Mouse (Mus musculus) liver, adult 2 months (tissue): ENCODE measurements around the gene Prex1. TPM values are rescaled to one million over a fixed set of nuclear protein-coding genes. Genes with fewer than 3 reads are reported as not detected.

Experiments used
- DNase-seq: peaks from one replicate; pipeline ENCODE4 v3.0.0-alpha.2; 2011; ENCODE audit warnings: low read depth, low spot score; ENCODE audit errors: extremely low read depth
- H3K27ac ChIP-seq: fragments of 200-500 bp; replicated peaks from 2 replicates; pipeline ENCODE4 v1.5.1; 2012; ENCODE audit warnings: low read depth, mild to moderate bottlenecking, control low read depth, inconsistent platforms, low read length; ENCODE audit not compliant: insufficient read depth
- H3K27me3 ChIP-seq: fragments of 200-500 bp; 2 replicates; pipeline ENCODE4 v1.6.1; 2012; ENCODE audit warnings: mild to moderate bottlenecking, moderate library complexity, low read length, inconsistent platforms; ENCODE audit not compliant: control insufficient read depth, insufficient read depth
- H3K36me3 ChIP-seq: fragments of 200-500 bp; 2 replicates; pipeline ENCODE4 v1.6.1; 2012; ENCODE audit warnings: low read length, inconsistent platforms; ENCODE audit not compliant: control insufficient read depth, insufficient read depth
- H3K4me1 ChIP-seq: fragments of 200-500 bp; 2 replicates; pipeline ENCODE4 v1.6.1; 2011; ENCODE audit warnings: low read length; ENCODE audit not compliant: control insufficient read depth, insufficient read depth
- H3K4me3 ChIP-seq: fragments of 200-500 bp; 2 replicates; pipeline ENCODE4 v1.5.1; 2011; ENCODE audit warnings: low read depth, mild to moderate bottlenecking, control low read depth, low read length, moderate library complexity; ENCODE audit not compliant: insufficient read depth
- H3K79me2 ChIP-seq: fragments of 200-500 bp; 2 replicates; pipeline ENCODE4 v1.6.1; 2012; ENCODE audit warnings: inconsistent platforms, mild to moderate bottlenecking, low read length, moderate library complexity; ENCODE audit not compliant: control insufficient read depth, insufficient read depth
- H3K9ac ChIP-seq: fragments of 200-500 bp; 2 replicates; pipeline ENCODE4 v1.6.1; 2012; ENCODE audit warnings: low read depth, mild to moderate bottlenecking, control low read depth, inconsistent platforms, low read length
- CTCF ChIP-seq: fragments of 200-500 bp; IDR thresholded peaks from 2 replicates; pipeline ENCODE4 v1.5.1; 2011; ENCODE audit warnings: low read depth, low read length, control low read depth
- POLR2A ChIP-seq: fragments of 200-500 bp; IDR thresholded peaks from 2 replicates; pipeline ENCODE4 v1.6.1; 2011; ENCODE audit warnings: low read length, control low read depth; ENCODE audit not compliant: insufficient read depth; ENCODE audit errors: extremely low read depth
- WGBS: fragments of 180-500 bp; shearing (Covaris S2); methylation state at CpG from one replicate; pipeline ENCODE4 v1.1.7; 2018; 5-methylcytosine and 5-hydroxymethylcytosine counted together
- polyA plus RNA-seq: library from polyadenylated mRNA; depleted of rRNA; stranded (reverse); fragments of >200 nt; gene quantifications from 2 replicates; pipeline ENCODE4 v1.2.3, GENCODE M21; 2012
- total RNA-seq: library from RNA; depleted of rRNA; stranded (reverse); fragments of >200 nt; gene quantifications from 2 replicates; pipeline ENCODE4 v1.2.3, GENCODE M21; 2014

The Prex1 gene
- total and polyA plus RNA-seq, 2 experiments: 2.0 to 5.6 TPM

DNA sequence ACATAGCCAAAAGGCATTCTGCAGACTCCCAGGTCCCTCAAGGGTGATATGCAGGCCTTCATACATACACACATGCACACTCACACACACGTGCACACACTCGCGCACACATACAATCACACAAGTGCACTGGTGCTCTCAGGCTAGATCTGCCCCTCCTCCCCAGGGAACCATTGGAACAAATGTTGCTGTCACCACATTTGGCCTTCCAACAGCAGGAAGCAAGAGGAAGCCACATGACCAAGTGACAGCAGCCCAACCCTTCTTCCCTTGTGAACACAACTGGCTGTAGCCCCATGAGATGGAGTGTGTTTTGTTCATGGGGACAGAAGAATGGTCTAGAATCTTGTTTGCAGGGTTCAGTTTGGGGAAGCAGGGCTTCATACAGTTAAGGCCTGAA lies 176.7 kb downstream of the Prex1 start:
- Histone ChIP-seq H3K9ac (no peak overlapping the region), H3K4me3 (no peak overlapping the region), H3K27me3 (no peaks in the 10 kb centered on the region), H3K27ac (no peak overlapping the region), H3K36me3 (no peaks in the 10 kb centered on the region), H3K79me2 (no peaks in the 10 kb centered on the region), H3K4me1 (no peaks in the 10 kb centered on the region)
- TF ChIP-seq POLR2A: no peak
- TF ChIP-seq CTCF: no peak
- DNase-seq: no peak
- over 99% methylated on average over 3 of the region's 3 CpGs for WGBS

DNA sequence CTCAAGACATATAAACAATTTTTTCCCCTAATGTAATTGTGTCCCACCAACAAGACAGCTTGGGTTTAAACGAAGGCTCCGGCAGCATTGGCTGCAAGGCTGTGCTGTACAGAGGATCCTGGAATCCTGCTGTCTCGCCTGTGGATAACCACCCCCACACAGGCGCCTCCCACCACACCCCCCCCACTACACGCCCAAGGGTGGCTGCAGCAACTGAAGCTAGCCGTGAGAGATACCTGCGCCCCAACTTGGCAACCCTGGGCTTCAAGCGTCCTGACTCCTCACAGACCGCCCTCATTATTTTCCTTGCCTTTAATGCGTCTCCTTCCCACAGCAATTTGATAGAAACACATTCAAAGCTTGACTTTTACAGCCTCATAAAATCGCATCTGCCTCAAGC lies 178.1 kb downstream of the Prex1 start:
- WGBS: 94% methylated on average over 11 of the region's 11 CpGs
- Histone ChIP-seq H3K79me2 (no peaks in the 10 kb centered on the region), H3K4me3 (no peak overlapping the region), H3K4me1 (no peaks in the 10 kb centered on the region), H3K9ac (no peak overlapping the region), H3K36me3 (no peaks in the 10 kb centered on the region), H3K27me3 (no peaks in the 10 kb centered on the region), H3K27ac (no peak overlapping the region)
- TF ChIP-seq POLR2A: no peak
- TF ChIP-seq CTCF: no peak
- no peak for DNase-seq

DNA sequence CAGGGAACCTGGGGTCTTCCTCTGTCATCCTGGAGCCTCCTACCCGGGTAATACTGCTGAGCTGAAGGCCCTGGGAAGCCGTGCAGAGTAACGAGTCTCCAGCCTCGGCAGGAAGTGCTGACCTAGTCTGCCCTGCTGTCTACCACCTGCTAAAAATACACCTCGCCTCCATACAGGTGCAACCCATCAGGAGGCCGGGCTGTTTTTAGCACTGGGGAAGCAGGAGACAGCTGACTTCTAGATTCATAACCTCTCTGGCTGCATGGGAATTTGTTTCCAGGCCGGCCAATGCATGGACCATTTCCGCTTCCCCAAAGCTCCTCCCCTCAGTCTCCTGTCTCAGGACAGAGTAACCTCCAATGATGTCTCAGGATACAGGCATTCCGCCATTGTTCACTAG lies 187.4 kb downstream of the Prex1 start:
- H3K9ac ChIP-seq: no peak overlapping the region
- H3K36me3 ChIP-seq: no peaks in the 10 kb centered on the region
- 86% methylated on average over 9 of the region's 9 CpGs for WGBS
- H3K4me3 ChIP-seq: no peak overlapping the region
- no peaks in the 10 kb centered on the region for H3K4me1 ChIP-seq
- H3K27me3 ChIP-seq: no peaks in the 10 kb centered on the region
- no peak for TF ChIP-seq CTCF
- no peak for TF ChIP-seq POLR2A
- no peak overlapping the region for H3K27ac ChIP-seq
- no peaks in the 10 kb centered on the region for H3K79me2 ChIP-seq
- no peak for DNase-seq

DNA sequence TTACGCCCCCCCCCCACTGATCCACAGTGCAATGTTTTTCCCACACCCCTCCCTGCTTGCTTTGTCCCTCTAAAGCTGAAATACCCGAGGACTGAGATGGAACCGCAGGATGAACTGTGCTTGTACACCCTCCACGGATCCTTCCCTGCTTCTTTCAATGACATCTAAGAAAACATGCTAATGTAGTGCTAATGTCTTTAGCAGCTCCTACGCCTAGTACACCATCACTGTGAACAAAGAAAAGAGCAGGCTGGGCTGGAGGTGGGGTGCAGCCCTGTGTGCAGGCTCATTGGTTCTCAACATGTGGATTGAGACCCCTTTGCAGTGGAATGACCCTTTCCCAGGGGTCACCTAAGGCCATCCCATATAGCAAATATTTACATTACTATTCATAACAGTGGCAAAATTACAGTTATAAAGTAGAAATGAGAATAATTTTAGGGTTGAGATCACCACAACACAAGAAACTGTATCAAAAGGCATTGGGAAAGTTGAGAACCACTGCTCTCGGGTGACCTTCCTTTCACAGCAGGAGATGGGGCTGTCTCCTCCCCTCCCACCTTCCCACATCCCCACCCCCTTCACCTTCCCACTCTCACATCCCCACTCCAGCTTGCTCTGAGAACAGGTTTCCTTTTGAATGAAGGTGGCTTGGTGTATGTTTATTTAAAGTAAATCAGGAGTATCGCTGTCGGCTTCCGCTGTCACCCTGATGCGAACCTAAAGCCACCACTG lies 190.3 kb downstream of the Prex1 start:
- no peak overlapping the region for H3K4me3 ChIP-seq
- no peak for TF ChIP-seq POLR2A
- TF ChIP-seq CTCF: no peak
- no peaks in the 10 kb centered on the region for H3K4me1 ChIP-seq
- H3K27ac ChIP-seq: no peak overlapping the region
- H3K36me3 ChIP-seq: no peaks in the 10 kb centered on the region
- 84% methylated on average over 10 of the region's 10 CpGs for WGBS
- no peak for DNase-seq
- H3K27me3 ChIP-seq: no peaks in the 10 kb centered on the region
- no peak overlapping the region for H3K9ac ChIP-seq
- no peaks in the 10 kb centered on the region for H3K79me2 ChIP-seq

DNA sequence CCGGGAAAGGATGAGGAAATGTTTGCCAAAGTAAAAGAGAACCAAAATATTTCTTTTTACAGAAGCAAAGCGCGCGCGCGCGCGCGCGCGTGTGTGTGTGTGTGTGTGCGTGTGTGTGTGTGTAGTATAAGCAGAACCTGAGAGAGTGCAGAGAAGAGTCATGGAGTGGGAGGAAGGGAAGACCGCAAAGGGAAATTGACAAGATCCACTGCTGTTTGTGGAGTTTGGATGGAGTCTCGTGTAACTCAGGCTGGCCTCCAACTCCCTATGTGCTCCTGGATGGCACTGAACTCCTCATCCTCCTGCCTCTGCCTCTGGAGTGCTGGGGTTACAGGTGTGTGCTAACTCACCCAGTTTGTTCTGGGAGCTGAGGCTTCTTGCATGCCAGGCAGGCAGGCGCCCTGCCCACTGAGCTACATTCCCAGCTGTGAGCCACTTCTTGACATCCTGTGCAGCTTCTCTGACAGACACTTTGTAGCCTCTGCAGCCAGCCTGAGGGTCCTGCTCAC lies 191.0 kb downstream of the Prex1 start:
- Histone ChIP-seq H3K4me1 (no peaks in the 10 kb centered on the region), H3K36me3 (no peaks in the 10 kb centered on the region)
- no peak for TF ChIP-seq CTCF
- TF ChIP-seq POLR2A: no peak

More for the DNA sequence above, 191.0 kb downstream of the Prex1 start:
- WGBS: 78% methylated on average over 15 of the region's 15 CpGs
- DNase-seq: no peak
- H3K27me3 ChIP-seq: no peaks in the 10 kb centered on the region
- no peak overlapping the region for H3K4me3 ChIP-seq
- no peak overlapping the region for H3K27ac ChIP-seq
- no peaks in the 10 kb centered on the region for H3K79me2 ChIP-seq
- H3K9ac ChIP-seq: no peak overlapping the region
